Mouse (Mus musculus) cerebellum, adult (tissue): ENCODE data around the gene C530008M17Rik.
A peak's percentile ranks its signal among the peaks of the same experiment; 100 is the strongest.

Source experiments
- ATAC-seq: cut with Nextera tagmentation; 2 replicates; pipeline ENCODE4 v1.9.2; 2017; ENCODE audit warnings: mild to moderate bottlenecking, moderate library complexity, mixed read lengths; ENCODE audit not compliant: insufficient number of reproducible peaks, low FRiP score, low TSS enrichment

The C530008M17Rik gene

DNA sequence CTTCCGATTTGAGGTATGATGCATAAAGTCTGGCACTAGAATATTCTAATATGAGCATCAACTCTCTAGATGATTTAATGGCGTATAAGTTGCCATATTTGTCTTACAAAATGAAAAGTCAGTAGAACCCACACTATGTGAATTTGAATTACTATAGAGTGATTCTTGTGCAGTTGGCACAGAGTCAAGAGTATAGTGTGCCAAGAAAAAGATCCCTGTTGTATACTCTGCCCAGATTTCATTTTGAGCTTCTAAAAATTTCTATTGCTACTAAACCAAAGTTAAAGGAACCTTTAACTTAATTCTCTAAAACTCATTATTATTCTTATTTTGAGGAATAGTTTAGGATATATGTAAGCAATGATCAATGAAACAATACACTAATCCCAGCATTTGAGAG is at the start of gene C530008M17Rik:
Gene C530008M17Rik, plus strand, starts transcription at position 301 of the 400 bp plus-strand sequence.
- no peak for ATAC-seq

GRCm38 (mm10) chr5:76609702-76610370 is 46.5 kb upstream of the C530008M17Rik start:
- ATAC-seq, result no peak

DNA sequence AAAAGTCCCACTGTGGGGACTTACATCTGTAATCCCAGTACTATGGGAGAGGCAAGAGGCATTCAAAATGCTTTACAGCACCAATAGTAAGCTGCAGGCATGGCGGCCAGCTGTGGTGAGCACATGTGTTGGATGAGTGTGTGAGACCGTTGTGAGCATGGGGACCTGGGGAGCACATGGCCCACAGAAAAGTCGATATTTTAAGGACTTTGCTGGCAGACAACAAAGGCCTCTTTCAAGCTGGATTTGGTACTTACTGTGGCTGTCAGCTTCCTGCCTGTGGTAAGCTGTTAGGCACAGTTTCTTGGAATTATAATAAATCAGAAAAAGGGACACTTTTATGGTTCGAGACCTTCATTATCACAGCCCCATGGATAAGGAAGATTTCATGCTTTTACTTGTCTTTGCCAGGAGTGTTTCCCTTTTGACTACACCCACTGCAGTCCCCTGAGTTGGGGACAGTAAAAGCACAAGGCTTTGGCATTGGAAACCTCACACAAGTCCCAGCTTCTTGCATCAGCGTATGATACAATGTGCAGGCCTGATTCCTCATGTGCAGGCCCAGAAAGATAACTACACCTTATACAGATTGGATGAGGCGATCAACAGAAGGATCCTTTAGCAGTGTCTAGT is 43.3 kb upstream of the C530008M17Rik start:
- ATAC-seq, result no peak

DNA sequence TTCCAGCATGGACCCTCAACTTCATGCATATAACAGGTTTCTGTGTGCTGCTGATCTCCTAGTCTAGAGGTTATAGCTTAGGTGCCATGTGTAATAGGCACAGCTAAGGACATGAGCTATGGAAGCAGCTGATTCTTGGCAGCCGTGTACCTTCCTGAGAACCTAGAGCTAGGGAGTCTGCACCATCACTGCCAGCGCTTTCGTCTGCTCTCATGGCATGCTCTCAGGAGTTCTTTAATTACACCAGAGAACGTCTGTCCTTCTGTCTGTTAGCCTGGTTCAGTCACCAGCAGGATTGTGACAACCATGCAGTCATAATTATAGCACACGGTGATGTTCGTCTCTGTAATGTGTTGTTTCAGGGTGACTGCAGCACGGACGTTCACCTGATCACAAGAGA is 41.0 kb upstream of the C530008M17Rik start:
- ATAC-seq, result no peak

GRCm38 (mm10) chr5:76616196-76616747 is 40.0 kb upstream of the C530008M17Rik start:
- no peak for ATAC-seq

- ATAC-seq, result no peak
Measured at GRCm38 (mm10) chr5:76618750-76619149, 37.6 kb upstream of the C530008M17Rik start.

GRCm38 (mm10) chr5:76623759-76624158 is 32.6 kb upstream of the C530008M17Rik start:
- ATAC-seq, result no peak

- ATAC-seq, result no peak
Measured at GRCm38 (mm10) chr5:76627770-76628169, 28.5 kb upstream of the C530008M17Rik start.

DNA sequence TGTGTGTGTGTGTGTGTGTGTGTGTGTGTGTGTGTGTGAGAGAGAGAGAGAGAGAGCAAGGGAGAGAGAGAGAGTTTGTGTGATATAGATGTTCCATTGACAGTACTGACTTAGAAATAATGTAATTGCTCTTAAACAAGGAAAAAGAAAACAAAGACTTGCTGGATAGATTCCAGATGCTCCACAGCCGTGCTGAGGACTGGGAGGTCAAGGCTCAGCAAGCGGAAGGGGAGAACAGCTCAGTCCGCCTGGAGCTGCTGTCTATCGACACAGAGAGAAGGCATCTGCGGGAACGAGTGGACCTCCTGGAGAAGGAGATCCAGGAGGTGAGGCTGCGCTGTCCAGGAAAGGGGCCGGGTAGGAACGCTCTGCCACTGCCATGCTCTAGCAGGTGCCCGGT is 22.3 kb upstream of the C530008M17Rik start:
- no peak for ATAC-seq

- no peak for ATAC-seq
Measured at GRCm38 (mm10) chr5:76635592-76635991, 20.7 kb upstream of the C530008M17Rik start.

DNA sequence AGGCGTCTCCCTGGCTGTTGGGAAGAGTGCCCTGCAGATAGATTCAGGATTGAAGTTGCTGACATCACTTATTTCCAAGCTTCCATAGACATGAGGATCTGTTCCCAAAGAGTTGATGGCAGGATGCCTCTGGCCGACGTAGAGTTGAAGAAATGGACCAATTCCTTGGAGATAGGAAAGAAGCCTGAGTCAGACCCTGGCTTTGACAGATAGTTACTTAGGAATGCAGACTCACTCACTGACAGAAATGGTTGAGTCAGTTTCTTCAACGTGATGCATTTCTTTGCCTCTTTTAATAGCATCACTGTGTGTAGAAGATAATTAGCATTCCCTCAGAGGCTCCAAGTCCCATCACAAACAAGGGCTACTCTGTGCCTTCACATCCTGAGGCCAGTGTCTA is 14.2 kb upstream of the C530008M17Rik start:
- ATAC-seq, result no peak

DNA sequence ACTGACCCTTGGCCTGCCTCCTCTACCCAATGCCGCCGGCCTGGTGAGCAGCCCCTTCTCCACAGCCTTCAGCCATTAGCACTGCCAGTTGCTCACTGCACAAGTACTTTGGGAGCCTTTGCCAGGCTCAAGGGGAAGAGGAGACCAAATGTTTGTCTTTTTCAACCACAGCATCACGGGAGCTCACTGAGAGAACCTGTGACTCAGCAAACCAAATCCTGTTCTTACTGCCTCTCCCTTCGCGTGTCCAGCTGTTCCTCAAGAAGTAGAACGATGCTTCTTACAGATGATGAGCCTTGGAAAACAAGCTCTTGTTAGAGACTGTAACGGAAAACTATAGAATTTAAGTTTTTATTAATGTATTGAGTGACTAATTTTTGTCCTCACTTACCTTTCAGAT is 12.1 kb upstream of the C530008M17Rik start:
- ATAC-seq, result no peak

DNA sequence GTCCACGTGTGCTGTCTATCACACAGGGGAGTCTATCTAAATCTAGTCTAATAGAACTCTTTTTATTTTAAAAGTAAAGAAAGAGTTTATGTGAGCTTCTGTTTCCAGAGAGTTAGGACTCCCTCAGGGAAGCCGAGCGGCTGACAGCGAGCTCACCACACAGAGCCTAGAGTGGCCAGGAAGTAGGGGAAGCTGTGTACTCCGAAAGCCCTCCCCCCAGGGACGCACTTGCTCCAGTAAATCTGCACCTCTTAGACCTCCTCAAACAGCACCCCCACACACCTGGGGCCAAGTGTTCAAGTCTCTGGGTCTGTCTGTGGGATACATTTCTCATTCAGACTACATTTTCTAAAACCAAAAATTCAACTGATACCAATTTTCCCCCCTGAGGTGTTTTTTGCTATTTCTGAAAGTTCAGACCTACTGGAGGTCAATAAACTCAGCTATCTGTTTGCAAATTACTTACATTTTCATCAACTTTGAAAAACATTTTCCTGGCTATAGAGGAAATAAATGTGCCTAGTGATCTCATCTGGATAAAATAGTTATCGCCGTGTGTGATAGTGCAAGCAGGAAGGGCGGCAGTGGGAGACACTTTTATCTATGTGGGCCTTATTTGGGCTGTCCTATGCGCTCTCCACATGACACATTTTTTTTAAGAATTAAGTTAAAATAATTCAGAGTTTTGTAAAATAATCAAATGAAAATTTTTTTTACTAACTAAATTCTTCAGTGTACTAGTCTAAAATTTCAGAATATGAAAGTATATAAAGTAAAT is 11.0 kb upstream of the C530008M17Rik start:
- ATAC-seq, result no peak

DNA sequence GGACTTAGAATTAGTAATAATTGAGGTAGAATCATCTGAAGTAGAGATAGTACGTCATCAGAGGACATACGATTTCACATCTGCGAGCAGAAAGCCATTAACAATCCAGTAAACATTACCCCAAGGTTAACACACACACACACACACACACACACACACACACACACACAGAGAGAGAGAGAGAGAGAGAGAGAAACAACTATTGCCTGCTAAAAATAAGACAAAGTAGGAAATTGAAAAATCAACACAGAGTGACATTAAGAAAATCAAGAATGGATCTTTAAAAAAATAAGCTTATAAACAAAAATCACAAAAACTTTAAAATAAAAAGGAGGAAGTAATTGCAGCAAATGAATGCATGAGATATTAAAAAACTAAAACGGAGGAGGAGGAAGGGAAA is 6.4 kb upstream of the C530008M17Rik start:
- no peak for ATAC-seq

DNA sequence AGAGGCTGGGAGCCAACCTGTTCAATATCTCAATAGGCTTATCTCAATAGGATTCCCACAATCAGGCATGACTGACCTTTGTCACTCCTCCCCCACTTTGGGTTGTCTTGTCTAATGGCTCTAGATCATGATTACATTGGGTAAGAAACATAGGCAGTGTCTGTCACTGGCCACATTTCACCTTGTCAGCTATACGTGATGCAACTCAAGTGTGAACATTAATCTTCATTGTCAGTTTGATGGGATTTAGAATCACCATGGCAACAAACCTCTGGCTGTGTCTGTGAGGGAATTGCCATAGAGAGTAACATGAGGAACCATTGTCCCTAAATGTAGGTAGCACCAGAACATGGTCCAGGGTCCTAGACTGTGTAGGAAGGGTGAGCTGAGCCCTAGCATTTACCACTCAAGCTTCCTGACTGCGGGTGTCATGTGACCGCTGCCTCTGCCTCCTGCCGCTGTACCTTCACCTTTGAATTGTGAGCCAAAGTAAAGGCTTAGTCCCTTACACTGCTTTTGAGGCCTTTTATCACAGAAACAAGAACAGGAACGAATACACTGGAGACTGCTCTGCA is 5.1 kb upstream of the C530008M17Rik start:
- no peak for ATAC-seq

GRCm38 (mm10) chr5:76657245-76658083 is 1.2 kb downstream of the C530008M17Rik start:
- peak; percentile 52 for ATAC-seq

DNA sequence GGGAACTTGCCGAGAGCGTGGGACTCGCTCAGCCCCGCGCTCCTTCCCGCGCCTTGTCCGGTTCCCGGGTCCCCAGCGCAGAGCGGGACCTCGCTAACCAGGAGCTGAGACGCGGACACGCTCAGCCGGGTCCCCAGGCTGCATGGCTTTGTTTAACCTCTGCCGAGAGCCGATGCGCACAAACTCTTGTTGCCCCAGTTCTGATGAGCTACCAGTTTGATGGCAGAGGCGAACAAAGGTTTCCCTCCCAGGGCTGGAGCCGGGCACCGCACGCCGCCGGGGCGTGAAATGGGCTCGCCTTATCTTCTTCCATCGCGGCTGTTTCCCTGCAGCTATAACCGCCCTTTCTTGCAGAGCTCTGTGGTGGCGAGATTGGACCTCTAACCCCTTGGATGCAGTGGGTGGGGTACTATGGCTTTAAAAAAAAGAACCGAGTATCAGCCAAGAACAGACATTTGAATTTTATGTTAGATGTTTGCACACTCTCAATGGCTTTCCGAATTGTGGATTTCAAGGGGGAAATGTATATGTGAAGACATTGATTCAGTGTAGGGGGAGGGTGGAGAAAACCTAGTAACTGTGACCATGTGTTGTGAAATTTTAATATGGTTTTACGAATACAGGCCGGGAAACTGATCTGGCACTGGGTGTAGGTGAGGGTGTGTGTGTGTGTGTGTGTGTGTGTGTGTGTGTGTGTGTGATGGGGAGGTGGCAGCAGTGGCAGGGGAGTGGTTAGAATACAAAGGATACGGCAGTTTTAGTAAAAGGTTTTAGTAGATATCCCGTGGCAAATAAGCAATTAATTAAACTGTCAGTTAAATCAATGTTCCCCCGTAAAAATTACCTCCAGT is 2.0 kb downstream of the C530008M17Rik start:
- ATAC-seq, result 0 out of 2 replicates have a peak, but pooled peaks have one; percentile 32

DNA sequence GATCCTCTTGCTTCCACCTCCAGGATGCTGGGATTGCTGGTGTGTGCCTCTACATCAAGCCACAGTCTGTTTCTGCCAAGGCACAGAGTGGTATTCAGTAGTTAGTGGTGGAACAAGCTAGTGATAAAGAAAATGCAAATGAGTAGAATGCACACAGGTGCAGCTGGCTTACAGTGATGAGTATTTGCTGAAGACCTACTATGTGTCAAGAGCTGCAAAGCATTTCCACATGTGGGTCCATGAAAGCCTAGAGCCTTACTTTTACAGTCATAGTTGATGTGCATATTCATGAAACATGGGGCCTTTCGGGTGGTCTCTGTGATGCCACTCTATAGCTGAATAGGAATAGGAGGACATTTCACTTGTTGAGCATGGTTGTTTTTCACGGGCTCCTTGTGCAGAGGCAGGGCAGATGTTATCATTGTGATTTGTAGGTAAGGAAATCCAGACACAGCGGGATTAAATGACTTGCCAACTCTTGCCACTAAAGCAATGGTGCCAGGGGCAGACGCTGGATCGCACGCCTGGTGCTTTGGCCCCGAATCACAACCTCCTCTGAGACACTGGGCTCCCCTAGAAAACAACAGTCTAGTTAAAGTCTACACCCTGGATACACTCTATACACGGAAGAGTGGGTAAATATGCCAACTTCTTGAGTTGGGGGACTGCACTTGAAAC is 3.8 kb downstream of the C530008M17Rik start:
- no peak for ATAC-seq
